Comparison of ENCODE assay signal across 10 mouse cellular contexts in genomic region chr16:92761968-92762521, GRCm38 (mm10).
DNase-seq lines count a peak whose midpoint lies in the region; ATAC-seq and TF ChIP-seq lines count a peak whose summit lies in the region.
"Had no signal": no experiment of that assay in that cellular context is flagged by ENCODE, and none has a peak within 500 bp of the region (broad histone marks: within the 10 kb centered on the region; RNA-seq: fewer than 3 reads in every experiment).

No protein-coding gene starts in this region.

- H3K4me1 ChIP-seq in heart, embryonic 13.5 days: peaks cover 18% of the 10 kb centered on the region
- peaks cover 11% of the 10 kb centered on the region for H3K4me1 ChIP-seq in heart, embryonic 10.5 days
- H3K4me1 ChIP-seq in stomach, embryonic 15.5 days: no peaks in the 10 kb centered on the region
- no peaks in the 10 kb centered on the region for H3K4me1 ChIP-seq in stomach, postnatal 0 days (replicated peaks; ENCODE audit: control insufficient read depth, insufficient read depth)
- H3K4me1 ChIP-seq in heart, postnatal 0 days (ENCODE audit: control insufficient read depth, insufficient read depth): peaks cover 13% of the 10 kb centered on the region
- H3K4me1 ChIP-seq in intestine, embryonic 16.5 days (ENCODE audit: control insufficient read depth, insufficient read depth, low read length): peaks cover 4% of the 10 kb centered on the region; the same call in 1 of the 2 replicates
- H3K4me1 ChIP-seq: midbrain, embryonic 12.5 days had no signal

- H3K27me3 ChIP-seq in heart, embryonic 13.5 days (replicated peaks): peaks cover 35% of the 10 kb centered on the region
- peaks cover 14% of the 10 kb centered on the region for H3K27me3 ChIP-seq in heart, embryonic 10.5 days (ENCODE audit: insufficient read depth, poor library complexity, severe bottlenecking)
- no peaks in the 10 kb centered on the region for H3K27me3 ChIP-seq in stomach, embryonic 15.5 days (replicated peaks)
- no peaks in the 10 kb centered on the region for H3K27me3 ChIP-seq in stomach, postnatal 0 days (ENCODE audit: control insufficient read depth, insufficient read depth, low read length)
- no peaks in the 10 kb centered on the region for H3K27me3 ChIP-seq in heart, postnatal 0 days (ENCODE audit: control insufficient read depth, insufficient read depth, low read length)
- no peaks in the 10 kb centered on the region for H3K27me3 ChIP-seq in intestine, embryonic 16.5 days (replicated peaks; ENCODE audit: control insufficient read depth, insufficient read depth, low read length)
- H3K27me3 ChIP-seq: midbrain, embryonic 12.5 days; Patski had no signal

- no peaks in the 10 kb centered on the region for H3K36me3 ChIP-seq in heart, embryonic 13.5 days
- no peaks in the 10 kb centered on the region for H3K36me3 ChIP-seq in heart, embryonic 10.5 days
- no peaks in the 10 kb centered on the region for H3K36me3 ChIP-seq in stomach, embryonic 15.5 days
- H3K36me3 ChIP-seq in stomach, postnatal 0 days (ENCODE audit: control insufficient read depth, insufficient read depth, low read length): no peaks in the 10 kb centered on the region
- H3K36me3 ChIP-seq in heart, postnatal 0 days (replicated peaks; ENCODE audit: control insufficient read depth, insufficient read depth, low read length): no peaks in the 10 kb centered on the region
- no peaks in the 10 kb centered on the region for H3K36me3 ChIP-seq in intestine, embryonic 16.5 days (ENCODE audit: control insufficient read depth, insufficient read depth, low read length)
- H3K36me3 ChIP-seq: midbrain, embryonic 12.5 days had no signal

- no peaks in the 10 kb centered on the region for H3K9me3 ChIP-seq in heart, embryonic 13.5 days
- H3K9me3 ChIP-seq in heart, embryonic 10.5 days: no peaks in the 10 kb centered on the region
- no peaks in the 10 kb centered on the region for H3K9me3 ChIP-seq in stomach, embryonic 15.5 days
- no peaks in the 10 kb centered on the region for H3K9me3 ChIP-seq in stomach, postnatal 0 days (ENCODE audit: control insufficient read depth, low read length)
- H3K9me3 ChIP-seq in heart, postnatal 0 days (replicated peaks; ENCODE audit: control insufficient read depth, low read length): no peaks in the 10 kb centered on the region
- H3K9me3 ChIP-seq in intestine, embryonic 16.5 days (ENCODE audit: control insufficient read depth, low read length): no peaks in the 10 kb centered on the region
- H3K9me3 ChIP-seq: midbrain, embryonic 12.5 days had no signal

- 27% methylated on average over 15 of the region's 15 CpGs for WGBS in heart, embryonic 13.5 days
- 47% methylated on average over 15 of the region's 15 CpGs for WGBS in heart, embryonic 10.5 days
- WGBS in stomach, embryonic 15.5 days: 51% methylated on average over 15 of the region's 15 CpGs
- 41% methylated on average over 15 of the region's 15 CpGs for WGBS in stomach, postnatal 0 days
- WGBS in heart, postnatal 0 days: 21% methylated on average over 15 of the region's 15 CpGs
- WGBS in intestine, embryonic 16.5 days: 60% methylated on average over 15 of the region's 15 CpGs

- H3K27ac ChIP-seq in heart, embryonic 13.5 days (replicated peaks): no peak overlapping the region
- no peak overlapping the region for H3K27ac ChIP-seq in heart, embryonic 10.5 days
- no peak overlapping the region for H3K27ac ChIP-seq in stomach, embryonic 15.5 days
- no peak overlapping the region for H3K27ac ChIP-seq in stomach, postnatal 0 days (replicated peaks)
- no peak overlapping the region; the same call in 1 of the 2 replicates for H3K27ac ChIP-seq in heart, postnatal 0 days (ENCODE audit: low read depth)
- no peak overlapping the region for H3K27ac ChIP-seq in intestine, embryonic 16.5 days (ENCODE audit: low read length)
- H3K27ac ChIP-seq: midbrain, embryonic 12.5 days had no signal

- peak overlapping the region; percentile 20 for H3K9ac ChIP-seq in heart, embryonic 13.5 days
- H3K9ac ChIP-seq in stomach, embryonic 15.5 days: no peak overlapping the region
- H3K9ac ChIP-seq in stomach, postnatal 0 days (ENCODE audit: low read length): no peak overlapping the region
- H3K9ac ChIP-seq in heart, postnatal 0 days (replicated peaks; ENCODE audit: low read depth, low read length): no peak overlapping the region
- no peak overlapping the region for H3K9ac ChIP-seq in intestine, embryonic 16.5 days (ENCODE audit: low read depth, low read length)
- H3K9ac ChIP-seq: midbrain, embryonic 12.5 days had no signal

- no peak for DNase-seq in heart, embryonic 10.5 days (ENCODE audit: low spot score)
- no peak for DNase-seq in stomach, postnatal 0 days (ENCODE audit: low spot score)
- DNase-seq in heart, postnatal 0 days (ENCODE audit: low spot score): peak; percentile 8
- DNase-seq in urinary bladder, adult 18-20 months (ENCODE audit: low spot score in 2 of 2): no peak
- DNase-seq in urinary bladder, adult 2 months (ENCODE audit: low spot score): no peak

- no peak for ATAC-seq in heart, embryonic 13.5 days (ENCODE audit: extremely low read depth, insufficient number of reproducible peaks, low FRiP score, low TSS enrichment)
- ATAC-seq in stomach, embryonic 15.5 days (ENCODE audit: insufficient read depth, low FRiP score, low read depth): no peak
- ATAC-seq in stomach, postnatal 0 days (ENCODE audit: low FRiP score, low TSS enrichment): no peak
- no peak for ATAC-seq in heart, postnatal 0 days (ENCODE audit: insufficient read depth, low read depth)
- no peak for ATAC-seq in intestine, embryonic 16.5 days
- ATAC-seq: Patski had no signal

- H3K4me3 ChIP-seq in heart, embryonic 13.5 days: peak overlapping the region; percentile 26
- H3K4me3 ChIP-seq in heart, embryonic 10.5 days: no peak overlapping the region
- H3K4me3 ChIP-seq in stomach, embryonic 15.5 days (replicated peaks): no peak overlapping the region
- no peak overlapping the region for H3K4me3 ChIP-seq in stomach, postnatal 0 days (ENCODE audit: low read depth, low read length)
- H3K4me3 ChIP-seq in heart, postnatal 0 days (ENCODE audit: low read depth, low read length): 0 out of 2 replicates have a peak overlapping the region, but pooled peaks have one; percentile 5
- H3K4me3 ChIP-seq in intestine, embryonic 16.5 days (ENCODE audit: low read length): no peak overlapping the region
- H3K4me3 ChIP-seq: midbrain, embryonic 12.5 days had no signal

- H3K4me2 ChIP-seq in heart, embryonic 13.5 days: peak overlapping the region; percentile 58
- 0 out of 2 replicates have a peak overlapping the region, but pooled peaks have one; percentile 2 for H3K4me2 ChIP-seq in stomach, embryonic 15.5 days
- H3K4me2 ChIP-seq in stomach, postnatal 0 days (replicated peaks; ENCODE audit: low read depth): no peak overlapping the region
- H3K4me2 ChIP-seq in heart, postnatal 0 days (ENCODE audit: low read depth, low read length): peak overlapping the region; percentile 52
- H3K4me2 ChIP-seq in intestine, embryonic 16.5 days (ENCODE audit: low read depth, low read length): no peak overlapping the region
- H3K4me2 ChIP-seq: midbrain, embryonic 12.5 days had no signal

- no peak for TF ChIP-seq CTCF in stomach, postnatal 0 days (IDR thresholded peaks at IDR 0.05; ENCODE audit: low read depth)
- no peak for TF ChIP-seq CTCF in heart, postnatal 0 days (IDR thresholded peaks at IDR 0.05; ENCODE audit: low read depth)

- TF ChIP-seq EP300 in stomach, postnatal 0 days (optimal IDR thresholded peaks at IDR 0.05): no peak
- no peak for TF ChIP-seq EP300 in heart, postnatal 0 days (IDR thresholded peaks at IDR 0.05; ENCODE audit: low read depth)

Comparison
In these comparisons a context has a peak if more than half of its experiments do, and no peak if none do; other contexts are left out.
1. H3K4me2 ChIP-seq: peak in heart, embryonic 13.5 days (single experiment), stomach, embryonic 15.5 days (single experiment) and heart, postnatal 0 days (single experiment); none in stomach, postnatal 0 days (single experiment) and intestine, embryonic 16.5 days (single experiment).
2. H3K4me3 ChIP-seq: peak in heart, embryonic 13.5 days (single experiment) and heart, postnatal 0 days (single experiment); none in heart, embryonic 10.5 days (single experiment), stomach, embryonic 15.5 days (single experiment), stomach, postnatal 0 days (single experiment) and intestine, embryonic 16.5 days (single experiment).